Mouse (Mus musculus): Measurements from ENCODE around the gene Gab2. TPM values are rescaled to one million over a fixed set of nuclear protein-coding genes. Genes with fewer than 3 reads are reported as not detected.
A peak's percentile ranks its signal among the peaks of the same experiment; 100 is the strongest.

The Gab2 gene
- polyA plus RNA-seq, 1 experiment from 2014 or later: 6.6 TPM

- H3K4me2 ChIP-seq: no peak overlapping the region
- WGBS: 95% methylated on average over 1 of the region's 1 CpGs
Observed at GRCm38 (mm10) chr7:97084181-97084580, 2.8 kb downstream of the Gab2 start.

GRCm38 (mm10) chr7:97085291-97085690 lies 3.9 kb downstream of the Gab2 start:
- no peaks in the 10 kb centered on the region for H3K36me3 ChIP-seq (ENCODE audit: control insufficient read depth, insufficient read depth, low read length)
- H3K9me3 ChIP-seq (ENCODE audit: control insufficient read depth, low read length): no peaks in the 10 kb centered on the region
- H3K4me2 ChIP-seq: no peak overlapping the region
- H3K4me3 ChIP-seq (ENCODE audit: low read depth, low read length): no peak overlapping the region
- H3K9ac ChIP-seq (ENCODE audit: low read depth, low read length): no peak overlapping the region
- 16% methylated on average over 4 of the region's 4 CpGs for WGBS
- DNase-seq (ENCODE audit: low spot score) (no peak), ATAC-seq (replicated peaks; ENCODE audit: low FRiP score) (no peak)
- no peaks in the 10 kb centered on the region for H3K27me3 ChIP-seq (replicated peaks; ENCODE audit: control insufficient read depth, insufficient read depth, low read length)
- peaks cover 17% of the 10 kb centered on the region for H3K4me1 ChIP-seq (replicated peaks; ENCODE audit: control insufficient read depth, insufficient read depth, low read length)
- no peak overlapping the region for H3K27ac ChIP-seq (ENCODE audit: low read depth, low read length)

More at GRCm38 (mm10) chr7:97084181-97084580, 2.8 kb downstream of the Gab2 start:
- no peaks in the 10 kb centered on the region for H3K27me3 ChIP-seq (replicated peaks; ENCODE audit: control insufficient read depth, insufficient read depth, low read length)
- peaks cover 19% of the 10 kb centered on the region for H3K4me1 ChIP-seq (replicated peaks; ENCODE audit: control insufficient read depth, insufficient read depth, low read length)
- ATAC-seq (replicated peaks; ENCODE audit: low FRiP score): no peak
- no peaks in the 10 kb centered on the region for H3K9me3 ChIP-seq (ENCODE audit: control insufficient read depth, low read length)
- no peak for DNase-seq (ENCODE audit: low spot score)
- no peak overlapping the region for H3K9ac ChIP-seq (ENCODE audit: low read depth, low read length)
- no peak overlapping the region for H3K27ac ChIP-seq (ENCODE audit: low read depth, low read length)
- H3K36me3 ChIP-seq (ENCODE audit: control insufficient read depth, insufficient read depth, low read length): no peaks in the 10 kb centered on the region
- H3K4me3 ChIP-seq (ENCODE audit: low read depth, low read length): no peak overlapping the region

- H3K4me3 ChIP-seq (ENCODE audit: low read depth, low read length): no peak overlapping the region
- no peak overlapping the region for H3K9ac ChIP-seq (ENCODE audit: low read depth, low read length)
- ATAC-seq (replicated peaks; ENCODE audit: low FRiP score) (no peak), DNase-seq (ENCODE audit: low spot score) (no peak)
- H3K36me3 ChIP-seq (ENCODE audit: control insufficient read depth, insufficient read depth, low read length): no peaks in the 10 kb centered on the region
- no peak overlapping the region for H3K27ac ChIP-seq (ENCODE audit: low read depth, low read length)
- H3K27me3 ChIP-seq (replicated peaks; ENCODE audit: control insufficient read depth, insufficient read depth, low read length): no peaks in the 10 kb centered on the region
- no peaks in the 10 kb centered on the region for H3K9me3 ChIP-seq (ENCODE audit: control insufficient read depth, low read length)
- no peaks in the 10 kb centered on the region for H3K4me1 ChIP-seq (replicated peaks; ENCODE audit: control insufficient read depth, insufficient read depth, low read length)
- H3K4me2 ChIP-seq: no peak overlapping the region
- WGBS: 54% methylated on average over 3 of the region's 3 CpGs
Observed at GRCm38 (mm10) chr7:97094241-97094640, 12.9 kb downstream of the Gab2 start.

GRCm38 (mm10) chr7:97108119-97108518 lies 26.7 kb downstream of the Gab2 start:
- H3K4me1 ChIP-seq (replicated peaks; ENCODE audit: control insufficient read depth, insufficient read depth, low read length): 0 out of 2 replicates have a peak, but pooled peaks cover 2% of the 10 kb centered on the region
- ATAC-seq (replicated peaks; ENCODE audit: low FRiP score): no peak
- no peak for DNase-seq (ENCODE audit: low spot score)
- H3K4me3 ChIP-seq (ENCODE audit: low read depth, low read length): no peak overlapping the region
- WGBS: 77% methylated on average over 3 of the region's 3 CpGs
- no peak overlapping the region for H3K4me2 ChIP-seq
- no peak overlapping the region for H3K9ac ChIP-seq (ENCODE audit: low read depth, low read length)
- no peaks in the 10 kb centered on the region for H3K27me3 ChIP-seq (replicated peaks; ENCODE audit: control insufficient read depth, insufficient read depth, low read length)
- no peaks in the 10 kb centered on the region for H3K9me3 ChIP-seq (ENCODE audit: control insufficient read depth, low read length)
- no peaks in the 10 kb centered on the region for H3K36me3 ChIP-seq (ENCODE audit: control insufficient read depth, insufficient read depth, low read length)
- no peak overlapping the region for H3K27ac ChIP-seq (ENCODE audit: low read depth, low read length)

- WGBS: 62% methylated on average over 1 of the region's 1 CpGs
- no peaks in the 10 kb centered on the region for H3K27me3 ChIP-seq (replicated peaks; ENCODE audit: control insufficient read depth, insufficient read depth, low read length)
- no peak overlapping the region for H3K4me3 ChIP-seq (ENCODE audit: low read depth, low read length)
- H3K4me2 ChIP-seq: no peak overlapping the region
- peaks cover 6% of the 10 kb centered on the region; the same call in 1 of the 2 replicates for H3K36me3 ChIP-seq (ENCODE audit: control insufficient read depth, insufficient read depth, low read length)
- H3K9ac ChIP-seq (ENCODE audit: low read depth, low read length): no peak overlapping the region
- no peaks in the 10 kb centered on the region for H3K4me1 ChIP-seq (replicated peaks; ENCODE audit: control insufficient read depth, insufficient read depth, low read length)
- ATAC-seq (replicated peaks; ENCODE audit: low FRiP score): no peak
- H3K27ac ChIP-seq (ENCODE audit: low read depth, low read length): no peak overlapping the region
- H3K9me3 ChIP-seq (ENCODE audit: control insufficient read depth, low read length): no peaks in the 10 kb centered on the region
- DNase-seq (ENCODE audit: low spot score): no peak
Observed at GRCm38 (mm10) chr7:97128949-97129348, 47.6 kb downstream of the Gab2 start.

- Histone ChIP-seq H3K4me2 (no peak overlapping the region), H3K4me1 (replicated peaks; ENCODE audit: control insufficient read depth, insufficient read depth, low read length) (no peaks in the 10 kb centered on the region), H3K36me3 (ENCODE audit: control insufficient read depth, insufficient read depth, low read length) (0 out of 2 replicates have a peak, but pooled peaks cover 3% of the 10 kb centered on the region), H3K9me3 (ENCODE audit: control insufficient read depth, low read length) (peaks cover 4% of the 10 kb centered on the region), H3K27ac (ENCODE audit: low read depth, low read length) (no peak overlapping the region), H3K27me3 (replicated peaks; ENCODE audit: control insufficient read depth, insufficient read depth, low read length) (no peaks in the 10 kb centered on the region), H3K9ac (ENCODE audit: low read depth, low read length) (no peak overlapping the region), H3K4me3 (ENCODE audit: low read depth, low read length) (no peak overlapping the region)
- 63% methylated on average over 3 of the region's 3 CpGs for WGBS
- no peak for DNase-seq (ENCODE audit: low spot score)
- no peak for ATAC-seq (replicated peaks; ENCODE audit: low FRiP score)
Observed at GRCm38 (mm10) chr7:97136453-97136852, 55.1 kb downstream of the Gab2 start.

- no peak for ATAC-seq (replicated peaks; ENCODE audit: low FRiP score)
- H3K36me3 ChIP-seq (ENCODE audit: control insufficient read depth, insufficient read depth, low read length): no peaks in the 10 kb centered on the region
- no peak for DNase-seq (ENCODE audit: low spot score)
- no peaks in the 10 kb centered on the region for H3K27me3 ChIP-seq (replicated peaks; ENCODE audit: control insufficient read depth, insufficient read depth, low read length)
- no peak overlapping the region for H3K9ac ChIP-seq (ENCODE audit: low read depth, low read length)
- H3K4me1 ChIP-seq (replicated peaks; ENCODE audit: control insufficient read depth, insufficient read depth, low read length): peaks cover 8% of the 10 kb centered on the region; the same call in 1 of the 2 replicates
- 82% methylated on average over 2 of the region's 2 CpGs for WGBS
- H3K4me2 ChIP-seq: no peak overlapping the region
- H3K4me3 ChIP-seq (ENCODE audit: low read depth, low read length): no peak overlapping the region
- no peaks in the 10 kb centered on the region for H3K9me3 ChIP-seq (ENCODE audit: control insufficient read depth, low read length)
- H3K27ac ChIP-seq (ENCODE audit: low read depth, low read length): no peak overlapping the region
Observed at GRCm38 (mm10) chr7:97151082-97151813, 69.9 kb downstream of the Gab2 start.

GRCm38 (mm10) chr7:97154756-97155487 lies 73.5 kb downstream of the Gab2 start:
- Histone ChIP-seq H3K4me2 (peak overlapping the region; percentile 14; the same call in 1 of the 2 replicates), H3K9ac (ENCODE audit: low read depth, low read length) (no peak overlapping the region), H3K27ac (ENCODE audit: low read depth, low read length) (no peak overlapping the region), H3K4me1 (replicated peaks; ENCODE audit: control insufficient read depth, insufficient read depth, low read length) (peaks cover 8% of the 10 kb centered on the region; the same call in 1 of the 2 replicates), H3K36me3 (ENCODE audit: control insufficient read depth, insufficient read depth, low read length) (no peaks in the 10 kb centered on the region), H3K4me3 (ENCODE audit: low read depth, low read length) (no peak overlapping the region), H3K9me3 (ENCODE audit: control insufficient read depth, low read length) (no peaks in the 10 kb centered on the region), H3K27me3 (replicated peaks; ENCODE audit: control insufficient read depth, insufficient read depth, low read length) (no peaks in the 10 kb centered on the region)
- 61% methylated on average over 2 of the region's 2 CpGs for WGBS
- DNase-seq (ENCODE audit: low spot score) (no peak), ATAC-seq (replicated peaks; ENCODE audit: low FRiP score) (no peak)

Measured in liver, embryonic 11.5 days (tissue).